Mouse (Mus musculus) forebrain, embryonic 13.5 days (tissue): ENCODE results near the gene Ap2a1. TPM values are rescaled to one million over a fixed set of nuclear protein-coding genes. Genes with fewer than 3 reads are reported as not detected.

Experiments
- ATAC-seq: fragments of 200-750 bp; cut with Nextera tagmentation; 2 replicates; pipeline ENCODE4 v1.8.0; 2017
- H3K27ac ChIP-seq: fragments of 300-500 bp; sonication (generic); 2 replicates; pipeline ENCODE4 v1.5.1; 2015; ENCODE audit warnings: inconsistent platforms, mild to moderate bottlenecking, moderate library complexity
- H3K27me3 ChIP-seq: fragments of 300-500 bp; sonication (generic); 2 replicates; pipeline ENCODE4 v1.6.1; 2015; ENCODE audit warnings: mild to moderate bottlenecking, inconsistent platforms
- H3K36me3 ChIP-seq: fragments of 300-500 bp; sonication (generic); 2 replicates; pipeline ENCODE4 v1.6.1; 2015; ENCODE audit warnings: mild to moderate bottlenecking, inconsistent platforms; ENCODE audit not compliant: poor library complexity, severe bottlenecking
- H3K4me1 ChIP-seq: fragments of 300-500 bp; sonication (generic); 2 replicates; pipeline ENCODE4 v1.6.1; 2015; ENCODE audit warnings: inconsistent platforms
- H3K4me2 ChIP-seq: fragments of 300-500 bp; sonication (generic); 2 replicates; pipeline ENCODE4 v1.6.1; 2015; ENCODE audit warnings: inconsistent platforms, mild to moderate bottlenecking, moderate library complexity
- H3K4me3 ChIP-seq: fragments of 300-500 bp; sonication (generic); 2 replicates; pipeline ENCODE4 v1.5.1; 2015; ENCODE audit warnings: mild to moderate bottlenecking, inconsistent platforms
- H3K9ac ChIP-seq: fragments of 300-500 bp; sonication (generic); 2 replicates; pipeline ENCODE4 v1.6.1; 2015; ENCODE audit warnings: mild to moderate bottlenecking, inconsistent platforms
- H3K9me3 ChIP-seq: fragments of 300-500 bp; sonication (generic); replicated peaks from 2 replicates; pipeline ENCODE4 v1.6.1; 2016; ENCODE audit warnings: inconsistent platforms
- WGBS: fragments of 180-500 bp; shearing (Covaris S2); methylation state at CpG from one replicate; pipeline ENCODE4 v1.1.7; 2015; 5-methylcytosine and 5-hydroxymethylcytosine counted together
- polyA plus RNA-seq: library from polyadenylated mRNA; unstranded; fragments of >200 nt; fragmentation: Nextera tagmentation; extraction: Ambion mirVana; gene quantifications from 2 replicates; pipeline ENCODE4 v1.2.1, GENCODE M21; 2015

Gene Ap2a1
- polyA plus RNA-seq, 1 experiment from 2014 or later = 81.7 TPM

DNA sequence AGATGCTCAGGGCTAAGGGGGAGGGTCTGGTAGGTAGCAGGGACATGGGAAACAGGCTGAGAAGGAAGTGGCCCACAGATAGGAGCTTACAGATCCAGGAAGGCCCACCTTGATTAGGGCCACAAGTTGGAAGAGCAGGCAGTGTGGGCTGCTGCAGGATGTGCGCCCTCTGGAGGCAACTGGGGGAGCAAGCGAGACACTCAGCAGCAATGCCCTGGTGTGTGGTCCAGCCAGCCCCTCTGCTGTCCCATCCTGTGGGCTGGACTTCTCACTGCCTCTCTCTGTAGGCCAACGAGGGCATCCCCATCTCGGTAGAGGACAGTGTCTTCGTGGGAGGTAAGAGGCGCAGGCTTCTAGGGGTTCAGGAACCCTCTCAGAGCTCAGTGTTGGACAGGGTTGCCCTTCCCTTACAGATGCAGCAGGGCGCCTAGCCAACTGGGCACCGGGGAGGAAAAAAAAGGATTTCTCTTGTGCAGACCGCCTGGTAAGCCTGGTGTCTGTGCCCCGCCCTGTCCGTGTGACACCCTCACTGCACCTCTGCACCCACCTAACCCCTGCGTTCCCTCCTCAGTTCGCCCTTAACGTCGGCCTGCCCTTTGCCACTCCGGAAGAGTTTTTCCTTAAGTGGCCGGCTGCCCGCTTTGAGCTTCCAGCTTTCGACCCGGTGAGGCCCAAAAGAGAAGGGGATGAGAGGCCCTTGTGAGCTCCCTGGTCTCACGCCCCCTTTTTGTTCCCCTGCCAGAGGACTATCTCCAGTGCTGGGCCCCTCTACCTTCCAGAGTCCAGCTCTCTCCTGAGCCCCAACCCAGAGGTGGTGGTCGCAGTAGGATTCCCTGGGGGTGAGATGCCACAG is 68.5 kb downstream of the Ap2a1 start:
- H3K9me3 ChIP-seq = no peaks in the 10 kb centered on the region
- WGBS = 55% methylated on average over 22 of the region's 22 CpGs
- peak overlapping the region; percentile 72 for H3K27ac ChIP-seq
- 0 out of 2 replicates have a peak overlapping the region, but pooled peaks have one; percentile 34 for H3K9ac ChIP-seq
- peaks cover 49% of the 10 kb centered on the region for H3K4me1 ChIP-seq
- peak; percentile 37 for ATAC-seq
- H3K4me3 ChIP-seq = no peak overlapping the region
- H3K36me3 ChIP-seq = peaks cover 56% of the 10 kb centered on the region
- H3K4me2 ChIP-seq = peak overlapping the region; percentile 22; the same call in 1 of the 2 replicates
- H3K27me3 ChIP-seq = no peaks in the 10 kb centered on the region

- no peak overlapping the region for H3K4me3 ChIP-seq
- no peak overlapping the region for H3K4me2 ChIP-seq
- 94% methylated on average over 11 of the region's 11 CpGs for WGBS
- peaks cover 47% of the 10 kb centered on the region for H3K4me1 ChIP-seq
- H3K27me3 ChIP-seq = no peaks in the 10 kb centered on the region
- no peaks in the 10 kb centered on the region for H3K9me3 ChIP-seq
- no peak overlapping the region for H3K9ac ChIP-seq
- ATAC-seq = no peak
- peaks cover 47% of the 10 kb centered on the region for H3K36me3 ChIP-seq
- no peak overlapping the region for H3K27ac ChIP-seq
Observed at GRCm38 (mm10) chr7:44859896-44860295, 69.4 kb downstream of the Ap2a1 start.

GRCm38 (mm10) chr7:44857905-44858304 is 71.4 kb downstream of the Ap2a1 start:
- 28% methylated on average over 8 of the region's 8 CpGs for WGBS
- Histone ChIP-seq H3K4me2 (peak overlapping the region; percentile 98), H3K27me3 (no peaks in the 10 kb centered on the region), H3K9ac (peak overlapping the region; percentile 87), H3K4me1 (peaks cover 58% of the 10 kb centered on the region), H3K36me3 (peaks cover 33% of the 10 kb centered on the region), H3K4me3 (peak overlapping the region; percentile 78), H3K9me3 (no peaks in the 10 kb centered on the region), H3K27ac (0 out of 2 replicates have a peak overlapping the region, but pooled peaks have one; percentile 94)
- no peak for ATAC-seq

GRCm38 (mm10) chr7:44857042-44857552 is 72.2 kb downstream of the Ap2a1 start, which contains the start of gene Pnkp:
Pnkp (plus strand) TSS chr7:44857139.
- Histone ChIP-seq H3K4me3 (peak within 1 kb of the TSS; percentile 78), H3K9me3 (no peaks in the 10 kb centered on the region), H3K27me3 (no peaks in the 10 kb centered on the region), H3K4me1 (peaks cover 64% of the 10 kb centered on the region), H3K4me2 (peak within 1 kb of the TSS; percentile 98), H3K27ac (peak within 1 kb of the TSS; percentile 94), H3K36me3 (peaks cover 30% of the 10 kb centered on the region), H3K9ac (peak within 1 kb of the TSS; percentile 87)
- ATAC-seq = peak; percentile 57
- WGBS = under 1% methylated on average over 32 of the region's 32 CpGs

DNA sequence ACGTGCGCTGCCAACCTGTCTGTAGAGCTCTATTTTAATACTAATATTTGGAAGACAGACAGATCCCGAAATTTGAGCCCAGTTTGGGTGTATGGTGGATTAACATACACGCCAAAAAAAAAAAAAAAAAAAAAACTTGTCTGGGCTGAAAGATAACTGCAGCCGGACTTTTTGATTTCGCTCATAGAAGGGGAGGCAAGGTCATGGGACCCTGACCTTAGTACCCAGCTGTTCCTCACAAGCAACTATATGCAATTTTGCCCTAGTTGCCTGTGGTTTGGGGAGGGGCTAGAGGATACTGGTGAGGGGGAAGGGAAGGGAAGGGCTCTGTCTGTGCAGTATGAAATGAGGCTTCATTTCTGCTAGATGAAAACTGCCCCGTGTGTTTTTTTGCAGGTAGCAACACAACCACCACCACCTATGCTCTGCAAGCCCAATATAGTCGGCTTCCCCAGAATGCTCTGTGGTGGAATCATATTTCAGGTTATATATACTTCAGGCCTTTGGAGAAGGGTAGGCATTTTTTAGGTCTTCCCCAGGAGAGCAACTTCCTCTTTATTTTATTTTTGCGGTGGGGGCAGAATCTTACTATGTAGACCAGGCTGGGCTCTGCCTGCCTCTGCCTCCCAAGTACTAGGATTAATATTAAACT is 72.9 kb downstream of the Ap2a1 start:
- Histone ChIP-seq H3K4me1 (peaks cover 67% of the 10 kb centered on the region), H3K9ac (peak overlapping the region; percentile 87), H3K4me3 (peak overlapping the region; percentile 78), H3K27me3 (no peaks in the 10 kb centered on the region), H3K9me3 (no peaks in the 10 kb centered on the region), H3K4me2 (peak overlapping the region; percentile 98), H3K36me3 (peaks cover 27% of the 10 kb centered on the region), H3K27ac (peak overlapping the region; percentile 94)
- WGBS = 66% methylated on average over 9 of the region's 9 CpGs
- ATAC-seq = no peak

GRCm38 (mm10) chr7:44855036-44855435 is 74.3 kb downstream of the Ap2a1 start:
- H3K9me3 ChIP-seq = no peaks in the 10 kb centered on the region
- no peak for ATAC-seq

DNA sequence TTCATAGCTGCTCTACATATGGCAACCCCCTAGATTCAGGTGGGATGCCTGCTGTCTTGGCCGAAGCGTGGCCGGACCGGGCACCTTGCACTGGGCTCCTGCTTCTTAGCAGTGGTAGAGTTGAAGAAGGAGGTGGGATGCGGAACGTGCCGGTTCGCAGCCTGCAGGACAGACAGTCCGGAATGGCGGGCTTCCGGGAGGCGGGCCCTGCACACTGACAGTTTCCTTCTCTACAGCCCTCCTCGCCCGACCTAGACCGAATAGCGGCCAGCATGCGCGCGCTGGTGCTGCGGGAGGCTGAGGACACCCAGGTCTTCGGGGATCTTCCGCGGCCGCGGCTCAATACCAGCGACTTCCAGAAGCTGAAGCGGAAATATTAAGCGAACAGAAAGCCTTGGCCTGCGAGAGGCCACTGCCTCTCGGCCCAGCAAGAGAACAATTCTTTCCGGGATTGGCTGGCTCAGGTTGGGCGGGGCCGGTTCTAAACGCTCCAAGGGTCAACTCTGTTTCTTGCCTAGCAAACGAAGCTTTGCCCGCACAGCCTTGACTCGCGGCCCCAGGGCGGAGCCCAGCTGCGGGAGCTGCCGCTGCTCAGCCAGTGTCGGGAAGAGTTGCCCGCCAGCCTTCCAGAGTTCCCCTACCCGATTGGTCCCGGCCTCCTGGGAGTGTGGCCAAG is 74.8 kb downstream of the Ap2a1 start:
- peak overlapping the region; percentile 90 for H3K27ac ChIP-seq
- H3K36me3 ChIP-seq = peaks cover 17% of the 10 kb centered on the region
- H3K4me2 ChIP-seq = peak overlapping the region; percentile 83
- peak overlapping the region; percentile 78 for H3K9ac ChIP-seq
- no peaks in the 10 kb centered on the region for H3K27me3 ChIP-seq
- peak overlapping the region; percentile 48 for H3K4me3 ChIP-seq
- ATAC-seq = peak; percentile 8; the same call in 1 of the 2 replicates
- H3K4me1 ChIP-seq = peaks cover 70% of the 10 kb centered on the region
- no peaks in the 10 kb centered on the region for H3K9me3 ChIP-seq
- WGBS = 1% methylated on average over 45 of the region's 45 CpGs

More at GRCm38 (mm10) chr7:44855036-44855435, 74.3 kb downstream of the Ap2a1 start:
- 30% methylated on average over 10 of the region's 10 CpGs for WGBS
- Histone ChIP-seq H3K9ac (peak overlapping the region; percentile 78), H3K4me3 (peak overlapping the region; percentile 48), H3K4me1 (peaks cover 70% of the 10 kb centered on the region), H3K27me3 (no peaks in the 10 kb centered on the region), H3K27ac (peak overlapping the region; percentile 90), H3K4me2 (peak overlapping the region; percentile 83), H3K36me3 (peaks cover 22% of the 10 kb centered on the region)

DNA sequence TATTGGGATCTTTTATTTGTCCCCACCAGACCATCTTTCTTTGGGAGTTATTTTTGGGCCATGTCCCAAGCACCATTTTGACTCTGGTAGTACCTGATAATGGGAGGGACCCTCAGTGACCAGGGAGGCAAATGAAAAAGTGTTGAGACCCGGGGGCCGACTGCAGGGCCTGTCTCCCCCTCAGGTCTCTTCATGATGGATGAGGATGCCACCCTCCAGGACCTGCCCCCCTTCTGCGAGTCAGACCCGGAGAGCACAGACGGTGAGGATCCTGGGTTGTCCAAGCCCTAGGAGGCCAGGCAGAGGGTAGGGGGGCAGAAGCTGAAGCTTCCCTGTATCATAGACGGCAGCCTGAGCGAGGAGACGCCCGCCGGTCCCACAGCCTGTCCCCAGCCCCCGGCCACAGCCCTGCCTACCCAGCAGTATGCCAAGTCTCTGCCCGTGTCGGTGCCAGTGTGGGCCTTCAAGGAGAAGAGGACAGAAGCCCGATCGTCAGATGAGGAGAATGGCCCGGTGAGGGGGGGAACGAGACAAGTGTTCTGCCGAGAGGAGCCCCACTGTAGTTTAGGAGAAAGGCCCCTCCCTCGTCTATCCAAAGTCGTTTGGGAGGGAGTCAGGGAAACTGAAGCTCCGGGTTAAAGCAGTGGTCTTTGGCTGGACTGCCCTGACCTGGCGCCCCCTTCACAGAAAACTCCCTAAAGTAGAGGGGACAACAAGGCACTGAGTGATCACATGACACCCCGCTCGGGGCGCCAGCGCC is 75.5 kb downstream of the Ap2a1 start:
- peak overlapping the region; percentile 90 for H3K27ac ChIP-seq
- no peak for ATAC-seq
- no peaks in the 10 kb centered on the region for H3K27me3 ChIP-seq
- no peaks in the 10 kb centered on the region for H3K9me3 ChIP-seq
- peak overlapping the region; percentile 48 for H3K4me3 ChIP-seq
- H3K4me2 ChIP-seq = peak overlapping the region; percentile 83
- H3K4me1 ChIP-seq = peaks cover 69% of the 10 kb centered on the region
- H3K9ac ChIP-seq = peak overlapping the region; percentile 78
- WGBS = 32% methylated on average over 26 of the region's 26 CpGs
- H3K36me3 ChIP-seq = peaks cover 15% of the 10 kb centered on the region

DNA sequence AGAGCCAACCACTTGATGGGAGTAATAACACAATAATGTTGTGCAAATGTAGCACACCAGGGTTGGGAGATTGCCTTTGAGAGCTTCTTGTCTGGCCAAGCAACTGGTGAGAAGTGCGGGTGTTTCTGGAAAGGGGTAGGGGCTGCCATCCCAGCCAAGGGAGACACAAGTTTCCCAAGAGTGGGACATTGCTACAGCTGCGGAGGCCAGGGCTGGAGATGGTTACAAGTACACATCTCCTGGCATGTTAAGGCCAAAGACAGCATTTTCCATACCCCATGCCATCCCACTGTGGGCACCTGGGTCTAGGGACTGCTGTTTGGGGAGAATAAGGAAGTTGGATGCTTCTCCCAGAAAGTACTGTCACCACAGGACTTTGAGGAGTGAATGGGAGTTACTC is 76.2 kb downstream of the Ap2a1 start:
- Histone ChIP-seq H3K27ac (no peak overlapping the region), H3K9ac (0 out of 2 replicates have a peak overlapping the region, but pooled peaks have one; percentile 78), H3K4me1 (peaks cover 64% of the 10 kb centered on the region), H3K27me3 (no peaks in the 10 kb centered on the region), H3K9me3 (no peaks in the 10 kb centered on the region), H3K4me2 (peak overlapping the region; percentile 83), H3K4me3 (no peak overlapping the region), H3K36me3 (peaks cover 15% of the 10 kb centered on the region)
- WGBS = 95% methylated on average over 2 of the region's 2 CpGs
- ATAC-seq = no peak

- WGBS = 91% methylated on average over 36 of the region's 36 CpGs
- peaks cover 64% of the 10 kb centered on the region for H3K4me1 ChIP-seq
- H3K9ac ChIP-seq = no peak overlapping the region
- peaks cover 15% of the 10 kb centered on the region for H3K36me3 ChIP-seq
- H3K27ac ChIP-seq = no peak overlapping the region
- H3K4me2 ChIP-seq = no peak overlapping the region
- no peak for ATAC-seq
- no peaks in the 10 kb centered on the region for H3K27me3 ChIP-seq
- no peak overlapping the region for H3K4me3 ChIP-seq
- no peaks in the 10 kb centered on the region for H3K9me3 ChIP-seq
Observed at GRCm38 (mm10) chr7:44852259-44853027, 76.9 kb downstream of the Ap2a1 start.
